Mouse (Mus musculus) heart, embryonic 16.5 days (tissue): ENCODE results near the gene Il6ra. TPM values are rescaled to one million over a fixed set of nuclear protein-coding genes. Genes with fewer than 3 reads are reported as not detected.
A peak's percentile ranks its signal among the peaks of the same experiment; 100 is the strongest.

Source experiments
- ATAC-seq: fragments of 200-750 bp; cut with Nextera tagmentation; replicated peaks from 2 replicates; pipeline ENCODE4 v1.8.0; 2017; ENCODE audit warnings: moderate number of reproducible peaks; ENCODE audit not compliant: insufficient read depth, low FRiP score; ENCODE audit errors: extremely low read depth
- H3K27ac ChIP-seq: fragments of 300-500 bp; sonication (generic); 2 replicates; pipeline ENCODE4 v1.5.1; 2014; ENCODE audit warnings: mild to moderate bottlenecking, low read length, control low read depth, moderate library complexity
- H3K27me3 ChIP-seq: fragments of 300-500 bp; sonication (generic); 2 replicates; pipeline ENCODE4 v1.6.1; 2014; ENCODE audit warnings: low read length, mixed read lengths; ENCODE audit not compliant: control insufficient read depth, insufficient read depth
- H3K36me3 ChIP-seq: fragments of 300-500 bp; sonication (generic); 2 replicates; pipeline ENCODE4 v1.6.1; 2014; ENCODE audit not compliant: control insufficient read depth, insufficient read depth
- H3K4me1 ChIP-seq: fragments of 300-500 bp; sonication (generic); 2 replicates; pipeline ENCODE4 v1.6.1; 2014; ENCODE audit warnings: low read length, mixed read lengths; ENCODE audit not compliant: control insufficient read depth, insufficient read depth
- H3K4me2 ChIP-seq: fragments of 300-500 bp; sonication (generic); 2 replicates; pipeline ENCODE4 v1.6.1; 2014; ENCODE audit warnings: low read depth, mild to moderate bottlenecking, control low read depth, low read length
- H3K4me3 ChIP-seq: fragments of 300-500 bp; sonication (generic); 2 replicates; pipeline ENCODE4 v1.5.1; 2014; ENCODE audit warnings: mild to moderate bottlenecking, control low read depth, low read length
- H3K9ac ChIP-seq: fragments of 300-500 bp; sonication (generic); 2 replicates; pipeline ENCODE4 v1.6.1; 2014; ENCODE audit warnings: low read length, control low read depth
- H3K9me3 ChIP-seq: fragments of 300-500 bp; sonication (generic); replicated peaks from 2 replicates; pipeline ENCODE4 v1.6.1; 2016; ENCODE audit warnings: low read length; ENCODE audit not compliant: control insufficient read depth
- WGBS: fragments of 180-500 bp; shearing (Covaris S2); extraction: QIAGEN DNeasy Blood & Tissue Kit; methylation state at CpG from one replicate; pipeline ENCODE4 v1.1.7; 2014; 5-methylcytosine and 5-hydroxymethylcytosine counted together
- polyA plus RNA-seq: library from polyadenylated mRNA; unstranded; fragments of >200 nt; fragmentation: Nextera tagmentation; extraction: Ambion mirVana; gene quantifications from 2 replicates; pipeline ENCODE4 v1.2.1, GENCODE M21; 2015

Il6ra gene
- polyA plus RNA-seq, 1 experiment from 2014 or later: 1.1 TPM

DNA sequence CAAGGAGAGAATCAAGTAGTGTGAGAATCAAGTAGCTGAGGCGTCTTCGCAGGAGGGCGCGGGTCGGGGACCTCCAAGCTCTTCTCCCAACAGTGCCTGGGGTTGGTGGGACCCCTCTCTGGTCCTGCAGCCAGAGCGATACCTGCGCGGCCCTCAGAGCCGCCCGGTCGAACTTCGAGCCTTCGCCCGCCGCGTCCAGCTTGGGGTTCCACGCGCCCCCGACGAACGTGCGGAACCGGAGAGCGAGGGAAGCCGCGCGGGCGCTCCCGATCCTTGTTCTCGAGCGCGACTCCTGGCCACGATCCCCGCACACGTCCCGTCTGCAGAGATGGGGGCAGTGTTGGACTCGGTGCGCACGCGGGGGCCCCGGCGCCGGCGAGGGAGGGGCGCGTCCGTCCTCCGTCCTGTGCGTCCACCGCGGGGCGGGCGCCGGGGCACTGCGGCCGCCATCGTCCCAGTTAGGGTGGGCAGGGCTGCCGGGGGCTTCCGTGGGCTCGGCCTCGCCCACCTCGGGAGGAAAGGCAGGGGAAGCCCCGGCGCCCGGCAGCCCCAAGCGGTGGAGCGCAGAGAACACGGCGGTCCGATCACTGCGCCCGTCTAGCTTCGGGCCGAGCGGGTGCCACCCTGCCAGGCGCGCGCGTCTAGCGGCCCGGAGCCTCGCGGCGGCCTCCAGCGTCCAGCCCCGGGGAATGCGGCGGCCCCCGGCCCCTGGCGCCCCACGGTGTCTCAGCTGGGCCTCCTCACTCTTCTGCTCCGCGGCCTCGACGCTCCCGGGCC lies 82.0 kb downstream of the Il6ra start, which contains the start of gene She:
Gene She (plus strand): TSS at position 556 of the 777 bp plus-strand sequence.
- Histone ChIP-seq H3K4me1 (0 out of 2 replicates have a peak, but pooled peaks cover 2% of the 10 kb centered on the region), H3K27ac (peak within 1 kb of the TSS; percentile 76), H3K9ac (peak within 1 kb of the TSS; percentile 75), H3K9me3 (no peaks in the 10 kb centered on the region), H3K27me3 (peaks cover 53% of the 10 kb centered on the region), H3K4me2 (peak within 1 kb of the TSS; percentile 62), H3K4me3 (peak within 1 kb of the TSS; percentile 56), H3K36me3 (no peaks in the 10 kb centered on the region)
- ATAC-seq: peak; percentile 60; the same call in 1 of the 2 replicates
- 2% methylated on average over 88 of the region's 96 CpGs for WGBS

DNA sequence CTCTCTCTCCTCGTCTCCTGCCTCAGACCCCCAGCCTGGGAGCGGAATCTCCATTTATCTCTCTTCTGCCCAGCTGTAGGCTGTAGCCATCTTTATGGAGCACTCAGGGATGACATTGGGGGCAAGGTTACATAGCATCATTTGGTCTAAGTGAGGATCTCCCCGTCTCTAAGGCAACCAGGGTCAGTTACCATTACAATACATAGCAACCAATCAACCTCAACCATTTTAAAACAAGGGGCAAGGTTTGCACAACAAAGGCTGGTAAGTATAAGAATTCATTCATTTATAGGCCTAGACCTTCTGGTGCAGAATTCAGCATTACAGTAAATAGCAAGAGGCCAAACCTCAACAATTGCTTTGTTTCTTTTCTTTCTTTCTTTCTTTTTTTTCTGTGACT lies 86.7 kb downstream of the Il6ra start:
- Histone ChIP-seq H3K9ac (no peak overlapping the region), H3K9me3 (no peaks in the 10 kb centered on the region), H3K36me3 (no peaks in the 10 kb centered on the region), H3K4me3 (no peak overlapping the region), H3K27me3 (peaks cover 26% of the 10 kb centered on the region), H3K27ac (no peak overlapping the region), H3K4me1 (0 out of 2 replicates have a peak, but pooled peaks cover 2% of the 10 kb centered on the region), H3K4me2 (no peak overlapping the region)
- WGBS: 72% methylated on average over 3 of the region's 3 CpGs
- ATAC-seq: no peak

DNA sequence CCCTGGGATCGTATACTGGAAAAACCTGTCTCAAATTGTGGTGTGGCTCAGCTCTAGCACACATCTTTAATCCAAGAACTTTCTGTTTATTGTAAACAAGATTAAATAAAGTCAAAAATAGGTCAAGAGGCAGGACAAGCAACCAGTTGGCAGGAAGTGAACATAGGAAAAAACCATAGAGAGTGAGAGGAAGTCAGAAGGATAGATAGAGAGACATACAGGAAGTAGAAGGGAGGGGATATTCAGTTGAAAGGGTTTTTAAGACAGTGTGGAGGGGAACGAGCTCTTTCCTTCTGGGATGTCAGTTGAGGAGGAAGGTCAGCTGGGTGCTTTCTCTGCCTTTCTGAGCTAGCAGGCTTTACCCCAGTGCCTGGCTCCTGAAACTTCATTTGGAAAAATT lies 89.4 kb downstream of the Il6ra start:
- H3K36me3 ChIP-seq: no peaks in the 10 kb centered on the region
- no peaks in the 10 kb centered on the region for H3K4me1 ChIP-seq
- H3K27ac ChIP-seq: no peak overlapping the region
- no peak overlapping the region for H3K9ac ChIP-seq
- H3K27me3 ChIP-seq: peaks cover 2% of the 10 kb centered on the region; the same call in 1 of the 2 replicates
- ATAC-seq: no peak
- WGBS: 51% methylated on average over 2 of the region's 2 CpGs
- H3K4me2 ChIP-seq: no peak overlapping the region
- H3K4me3 ChIP-seq: no peak overlapping the region
- no peaks in the 10 kb centered on the region for H3K9me3 ChIP-seq

DNA sequence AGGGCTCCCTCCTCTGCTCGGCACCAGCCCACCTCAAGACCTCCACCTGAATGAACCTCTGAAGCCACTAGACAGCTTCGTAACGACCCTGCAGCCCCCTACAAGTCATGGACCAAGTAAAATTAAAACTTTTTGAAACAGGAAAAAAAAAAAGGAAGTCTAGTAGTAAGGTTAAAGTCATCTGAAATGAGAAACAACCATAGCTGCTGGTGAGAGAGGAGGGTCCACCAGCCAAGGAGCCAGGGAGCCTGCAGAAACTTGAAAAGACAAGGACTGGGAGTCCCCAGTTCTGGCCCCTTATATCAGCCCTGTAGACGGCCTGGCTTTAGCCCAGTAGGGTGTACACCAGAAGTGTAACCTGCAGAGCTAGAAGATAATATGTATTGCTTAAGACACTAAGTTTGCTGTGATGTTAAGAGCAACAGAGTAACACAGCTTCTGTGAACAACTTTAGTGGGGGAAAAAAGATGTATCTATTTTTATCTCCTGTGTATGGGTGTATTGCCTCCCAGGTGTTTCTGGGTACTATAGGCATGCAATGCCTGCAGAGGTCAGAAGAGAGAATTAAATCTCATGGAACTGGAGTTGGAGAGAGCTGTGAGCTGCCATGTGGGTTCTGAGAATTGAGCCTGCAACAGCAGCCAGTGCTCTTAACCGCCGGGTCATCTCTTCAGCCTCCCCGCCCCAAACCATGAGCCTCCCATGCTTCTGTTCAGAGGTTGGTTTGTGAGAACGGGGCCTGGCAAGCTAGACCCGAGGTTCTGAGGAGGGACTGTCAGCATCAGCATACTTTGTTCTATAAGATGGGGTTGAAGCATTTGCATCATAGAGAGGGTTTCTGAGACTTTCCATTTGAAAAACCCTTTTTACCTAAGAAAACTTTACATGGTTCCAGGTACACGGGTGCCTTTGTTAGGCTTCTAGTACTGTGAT lies 91.2 kb downstream of the Il6ra start:
- Histone ChIP-seq H3K4me1 (no peaks in the 10 kb centered on the region), H3K9ac (no peak overlapping the region), H3K4me2 (no peak overlapping the region), H3K36me3 (no peaks in the 10 kb centered on the region), H3K4me3 (no peak overlapping the region), H3K27ac (no peak overlapping the region), H3K27me3 (no peaks in the 10 kb centered on the region), H3K9me3 (no peaks in the 10 kb centered on the region)
- 69% methylated on average over 10 of the region's 10 CpGs for WGBS
- ATAC-seq: no peak

DNA sequence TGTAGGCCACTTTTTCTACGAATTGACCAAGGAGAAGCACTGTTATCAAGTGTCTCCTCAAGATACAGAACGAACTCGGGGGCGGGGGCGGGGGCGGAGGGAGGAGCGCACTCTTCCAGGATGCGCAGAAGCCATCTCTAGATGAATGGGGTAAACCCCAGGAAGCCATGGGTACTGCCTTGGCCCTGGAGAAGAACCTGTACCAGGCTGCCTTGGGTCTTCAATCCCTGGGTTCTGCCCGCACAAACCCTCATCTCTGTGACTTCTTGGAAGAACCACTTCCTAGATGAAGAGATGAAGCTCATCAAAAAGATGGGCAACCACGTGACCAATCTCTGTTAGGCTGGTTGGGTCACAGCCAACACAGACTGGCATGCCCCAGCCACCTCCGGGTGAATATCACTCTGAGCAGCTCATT lies 91.9 kb downstream of the Il6ra start:
- Histone ChIP-seq H3K9me3 (no peaks in the 10 kb centered on the region), H3K4me1 (no peaks in the 10 kb centered on the region), H3K36me3 (no peaks in the 10 kb centered on the region), H3K4me2 (no peak overlapping the region), H3K9ac (no peak overlapping the region), H3K4me3 (no peak overlapping the region), H3K27me3 (no peaks in the 10 kb centered on the region), H3K27ac (no peak overlapping the region)
- WGBS: 80% methylated on average over 11 of the region's 11 CpGs
- no peak for ATAC-seq

DNA sequence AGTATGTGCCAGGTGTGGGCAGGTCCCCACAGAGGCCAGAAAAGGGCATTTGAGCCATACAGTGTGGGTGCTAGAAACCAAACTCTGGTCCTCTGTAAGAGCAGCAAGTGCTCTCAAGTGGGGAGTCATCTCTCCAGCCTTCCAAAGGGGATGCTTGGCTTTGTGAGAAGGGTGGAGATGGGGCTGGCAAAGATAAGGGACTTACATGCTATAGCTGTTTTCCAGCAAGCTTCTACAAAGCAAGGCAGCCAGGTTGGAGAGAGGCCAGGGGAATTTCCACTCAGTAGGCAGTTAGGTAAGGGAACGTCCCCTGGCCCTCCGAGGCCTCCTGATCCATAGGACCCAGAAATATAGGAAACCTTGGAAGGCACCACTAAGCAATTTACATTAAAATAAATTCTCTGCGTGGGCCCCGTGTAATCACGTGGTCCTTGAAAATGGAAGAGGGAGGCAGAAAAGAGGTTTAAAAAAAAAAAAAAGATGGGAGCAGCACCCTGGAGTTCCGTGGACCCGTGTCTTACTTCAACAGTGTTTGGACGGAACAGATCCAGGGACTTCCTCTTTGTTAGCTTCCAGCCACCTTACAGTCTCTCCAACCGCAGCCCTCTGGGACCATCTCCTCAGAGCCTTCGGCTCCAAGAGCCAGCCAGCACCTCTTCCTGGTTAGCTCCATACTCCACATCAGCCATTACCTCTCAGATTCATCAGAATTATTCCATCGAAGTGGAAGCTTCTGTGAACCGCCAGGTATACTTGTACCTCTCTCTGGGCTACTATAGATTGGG lies 92.5 kb downstream of the Il6ra start:
- H3K36me3 ChIP-seq: no peaks in the 10 kb centered on the region
- 75% methylated on average over 12 of the region's 12 CpGs for WGBS
- no peaks in the 10 kb centered on the region for H3K9me3 ChIP-seq
- no peak for ATAC-seq
- H3K27me3 ChIP-seq: no peaks in the 10 kb centered on the region
- H3K4me2 ChIP-seq: no peak overlapping the region
- H3K9ac ChIP-seq: no peak overlapping the region
- H3K27ac ChIP-seq: no peak overlapping the region
- no peak overlapping the region for H3K4me3 ChIP-seq
- no peaks in the 10 kb centered on the region for H3K4me1 ChIP-seq

DNA sequence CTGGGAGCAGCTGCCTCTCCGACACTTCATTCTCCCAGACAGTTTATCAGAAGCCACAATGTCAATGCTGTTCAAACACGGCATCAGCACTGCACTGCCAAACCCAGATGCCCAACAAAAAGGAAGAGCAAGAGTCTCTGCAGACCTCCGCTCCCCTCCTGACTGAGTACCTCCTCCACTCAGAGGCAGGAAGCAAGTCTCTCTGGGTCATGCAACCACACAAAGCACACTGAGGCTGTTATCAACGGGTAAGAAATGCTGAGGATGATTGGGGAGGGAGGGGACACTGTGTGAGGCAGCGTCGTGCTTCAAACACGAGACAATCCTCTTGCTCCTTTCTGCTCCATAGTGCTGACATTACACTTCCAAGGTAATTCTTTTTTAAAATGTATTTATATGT lies 93.1 kb downstream of the Il6ra start:
- Histone ChIP-seq H3K9ac (no peak overlapping the region), H3K9me3 (no peaks in the 10 kb centered on the region), H3K4me2 (no peak overlapping the region), H3K27ac (no peak overlapping the region), H3K27me3 (no peaks in the 10 kb centered on the region), H3K4me3 (no peak overlapping the region), H3K4me1 (no peaks in the 10 kb centered on the region), H3K36me3 (no peaks in the 10 kb centered on the region)
- peak; percentile 60; the same call in 1 of the 2 replicates for ATAC-seq
- 35% methylated on average over 7 of the region's 7 CpGs for WGBS

DNA sequence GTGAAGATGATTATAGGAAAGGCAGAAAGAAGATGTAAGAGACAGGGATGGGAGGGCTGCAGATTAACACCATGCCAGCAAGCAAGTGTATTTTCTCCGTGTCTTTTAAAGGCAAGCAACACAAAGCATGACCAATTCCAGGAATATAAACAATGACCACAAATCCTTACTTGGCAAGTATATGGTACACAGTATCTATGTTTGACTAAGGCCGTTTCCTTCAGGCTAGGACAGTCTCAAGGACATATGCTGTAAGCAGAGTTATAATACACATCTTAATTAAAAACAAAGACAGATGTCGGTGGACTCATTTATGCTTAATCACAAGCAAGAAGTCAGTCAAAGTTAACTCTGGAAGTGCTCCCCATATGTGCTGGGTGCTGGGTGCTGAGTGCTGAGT lies 94.4 kb downstream of the Il6ra start:
- WGBS: 59% methylated on average over 3 of the region's 3 CpGs
- Histone ChIP-seq H3K4me3 (no peak overlapping the region), H3K4me2 (no peak overlapping the region), H3K9ac (no peak overlapping the region), H3K9me3 (no peaks in the 10 kb centered on the region), H3K4me1 (no peaks in the 10 kb centered on the region), H3K27me3 (no peaks in the 10 kb centered on the region), H3K36me3 (no peaks in the 10 kb centered on the region), H3K27ac (no peak overlapping the region)
- ATAC-seq: no peak
